Mouse (Mus musculus) NIH3T3 (cell line): ENCODE results near the gene Gse1.
"Not testable (repeated sequence)": the region's sequence is repeated elsewhere in the genome, so short reads cannot be mapped to it uniquely, and the experiment has no call there.

Experiments used
- DNase-seq: peaks from one replicate; pipeline ENCODE4 v3.0.0-alpha.2; 2012; ENCODE audit warnings: low read depth

The Gse1 gene

DNA sequence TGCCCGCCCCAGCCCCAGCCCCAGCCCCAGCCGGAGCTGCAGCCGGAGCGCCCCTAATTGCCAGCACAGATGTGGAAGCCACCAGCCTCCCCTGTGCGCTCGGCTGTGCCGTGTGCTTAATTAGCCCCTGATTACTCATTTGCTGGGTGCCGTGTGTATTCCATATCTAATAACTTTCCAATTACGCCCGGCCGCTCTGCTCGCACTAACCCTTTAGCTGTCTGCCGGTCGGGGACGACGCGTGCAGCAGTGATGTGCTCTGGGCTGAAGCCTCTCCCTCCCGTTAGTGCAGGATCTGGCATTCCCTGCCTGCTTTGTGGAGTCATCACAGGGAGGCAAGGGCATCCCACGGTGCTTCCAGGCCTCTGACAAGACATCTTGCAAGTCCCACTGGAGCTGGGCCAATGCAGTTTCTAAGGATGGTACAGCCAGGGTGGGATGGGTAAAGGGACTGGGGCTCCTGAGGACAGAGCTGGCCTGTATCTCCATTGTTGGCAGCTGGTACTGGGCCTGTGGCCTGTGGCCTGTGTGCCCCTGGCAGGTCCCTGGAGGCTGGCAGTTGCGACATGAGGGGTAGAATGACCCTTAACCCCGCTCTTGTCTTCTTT, 119.6 kb downstream of the Gse1 start:
- DNase-seq = no peak

DNA sequence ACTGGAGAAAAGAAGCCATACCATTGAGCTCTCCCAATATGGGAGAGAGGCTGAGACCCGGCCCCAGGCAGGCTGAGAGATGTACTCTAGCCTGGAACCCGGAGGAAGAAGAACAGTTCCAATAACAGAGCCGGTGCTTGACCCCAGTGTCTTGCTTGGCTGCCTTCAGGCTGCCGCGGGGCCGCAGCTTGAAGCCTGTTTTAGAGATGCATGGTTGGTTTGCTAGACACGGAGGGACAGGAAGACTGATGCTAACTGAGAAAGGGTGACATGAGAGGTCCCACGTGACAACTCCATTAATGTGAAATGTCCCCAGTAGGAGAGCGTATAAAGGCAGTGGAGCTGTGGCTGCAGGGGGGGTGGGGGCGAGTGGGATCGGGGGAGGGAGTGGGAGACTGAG, 120.7 kb downstream of the Gse1 start:
- DNase-seq = no peak

DNA sequence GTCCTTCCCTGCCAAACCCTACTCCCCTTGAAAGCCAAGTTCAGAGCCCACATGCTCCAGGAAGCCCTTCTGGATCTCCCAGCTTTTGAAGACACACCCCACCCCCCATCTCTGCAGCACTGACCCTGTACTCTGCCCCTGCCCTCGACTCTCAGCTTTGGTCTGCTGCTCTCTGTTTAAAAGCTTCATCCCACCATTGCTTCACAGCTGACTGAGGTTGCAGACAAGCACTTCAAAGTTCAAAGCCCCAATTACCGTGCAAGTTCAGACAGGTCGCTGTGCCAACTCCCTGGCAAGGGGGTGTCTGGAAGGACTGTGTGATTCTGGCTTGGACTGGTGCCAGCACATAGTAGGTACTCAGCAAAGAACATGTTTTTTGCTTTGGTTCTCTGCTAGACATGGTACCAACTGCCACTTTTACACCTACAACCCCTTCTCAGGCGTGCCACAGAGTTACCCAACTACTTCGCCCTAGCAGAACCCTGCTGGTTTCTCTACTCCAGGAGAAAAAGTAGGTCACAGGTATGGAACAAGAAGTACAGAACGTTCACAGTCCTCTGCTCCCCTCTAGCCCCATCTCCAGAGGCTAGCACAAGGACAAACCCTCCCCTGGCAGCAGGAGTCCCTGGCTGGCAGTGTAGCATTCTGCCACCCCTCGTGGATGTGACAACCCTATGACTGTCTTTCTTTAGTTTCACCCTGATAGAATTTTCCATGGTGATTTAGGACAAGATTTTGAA, 123.2 kb downstream of the Gse1 start:
- DNase-seq = no peak

DNA sequence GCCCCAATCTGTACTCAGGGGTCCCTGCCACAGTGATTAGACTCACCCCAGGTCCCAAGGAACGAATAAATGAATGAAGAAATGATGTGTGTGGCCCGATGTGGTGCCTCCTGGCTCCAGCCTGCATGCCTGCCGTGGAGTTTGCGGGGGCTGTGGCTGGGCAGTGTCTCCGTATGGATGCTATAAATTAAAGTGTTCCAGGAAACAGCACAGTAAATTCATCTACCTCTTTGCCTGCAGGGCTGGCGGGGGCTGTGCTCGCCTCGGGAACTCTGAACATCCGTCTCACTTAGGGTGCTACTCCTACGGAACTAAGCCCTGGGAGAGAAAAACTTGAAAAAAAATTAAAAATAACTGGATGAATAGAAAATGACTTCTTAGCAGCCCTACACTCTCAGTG, 123.8 kb downstream of the Gse1 start:
- DNase-seq = no peak

DNA sequence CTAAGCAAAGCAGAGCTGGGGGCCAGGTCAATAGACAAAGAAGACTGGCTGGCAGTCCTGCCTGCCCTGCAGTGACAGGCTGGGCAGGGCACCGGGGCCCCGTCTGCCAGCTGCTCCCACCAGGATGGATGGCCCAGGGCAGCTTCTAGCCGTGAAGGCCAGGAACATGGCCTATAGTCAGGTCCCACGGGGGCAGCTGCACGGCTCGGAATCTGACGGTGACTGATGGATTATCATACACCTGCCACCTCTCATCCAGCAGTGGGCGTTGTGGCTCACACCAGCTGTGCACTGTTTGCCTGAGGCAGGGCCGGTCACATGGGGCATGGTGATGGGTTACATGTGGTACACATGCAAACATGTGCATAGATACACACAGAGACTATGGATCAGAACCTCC, 127.8 kb downstream of the Gse1 start:
- DNase-seq = no peak

DNA sequence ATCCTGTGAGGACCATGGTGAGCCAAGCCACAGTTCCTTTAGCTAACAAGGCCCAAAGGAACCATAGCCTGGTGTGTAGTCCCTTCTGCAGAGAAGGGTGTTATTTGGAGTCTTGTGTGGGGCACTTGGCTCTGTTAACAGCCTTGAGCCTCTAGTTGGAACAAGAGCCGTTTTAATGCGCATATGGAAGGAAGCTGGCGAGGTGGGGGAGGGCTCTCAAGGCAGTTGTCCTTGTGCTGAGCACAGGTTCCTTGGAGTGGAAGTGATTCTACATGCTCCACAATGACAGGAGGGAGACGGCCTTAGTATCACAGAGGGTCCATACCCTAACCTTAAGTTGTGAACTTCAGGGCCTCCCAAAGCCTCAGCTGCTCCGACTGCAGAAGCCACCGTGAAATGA, 129.2 kb downstream of the Gse1 start:
- DNase-seq = no peak

DNA sequence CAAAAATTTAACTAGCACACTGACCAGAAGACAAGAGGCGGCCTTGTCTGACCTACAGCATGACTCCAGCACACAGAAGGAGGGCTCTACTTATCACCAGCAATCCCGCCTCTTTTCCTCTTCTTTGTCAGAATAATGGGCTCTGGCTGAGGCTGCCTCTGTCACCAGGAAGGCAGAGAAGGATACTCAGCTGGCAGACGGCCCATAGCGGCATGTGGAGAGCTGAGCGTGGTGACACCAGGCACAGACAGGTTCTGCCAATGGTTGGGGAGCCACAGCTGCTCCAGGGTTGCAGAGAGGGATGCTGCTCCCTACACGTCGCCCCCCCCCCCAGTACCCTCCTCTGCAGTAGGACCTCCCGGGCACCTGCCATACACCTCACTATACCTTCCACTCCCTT, 133.0 kb downstream of the Gse1 start:
- no peak for DNase-seq

DNA sequence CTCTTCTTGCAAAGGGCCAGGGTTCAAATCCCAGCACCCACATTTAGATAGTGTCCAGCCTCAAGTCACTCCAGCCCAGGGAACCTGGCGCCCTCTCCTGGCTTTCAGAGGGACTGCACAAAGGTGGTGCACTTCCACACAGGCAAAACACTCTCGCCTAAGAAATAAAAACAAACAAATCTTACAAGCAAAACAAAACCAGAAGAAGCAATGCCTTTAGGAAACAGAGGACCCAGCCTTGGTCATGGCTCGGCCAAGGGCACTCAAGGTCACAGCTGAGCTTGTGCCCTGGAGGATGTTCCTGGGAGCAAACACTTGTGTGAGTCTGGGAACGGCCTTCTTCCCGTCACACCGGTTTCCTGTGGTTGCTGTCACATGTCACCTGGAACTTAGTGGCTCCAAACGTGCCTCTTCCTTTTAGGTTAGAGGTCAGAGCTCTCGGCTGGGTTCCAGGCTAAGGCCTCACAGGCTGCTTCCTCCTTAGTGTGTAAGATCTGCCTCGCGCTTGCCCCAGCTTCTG, 135.4 kb downstream of the Gse1 start:
- peak; percentile 44 for DNase-seq

DNA sequence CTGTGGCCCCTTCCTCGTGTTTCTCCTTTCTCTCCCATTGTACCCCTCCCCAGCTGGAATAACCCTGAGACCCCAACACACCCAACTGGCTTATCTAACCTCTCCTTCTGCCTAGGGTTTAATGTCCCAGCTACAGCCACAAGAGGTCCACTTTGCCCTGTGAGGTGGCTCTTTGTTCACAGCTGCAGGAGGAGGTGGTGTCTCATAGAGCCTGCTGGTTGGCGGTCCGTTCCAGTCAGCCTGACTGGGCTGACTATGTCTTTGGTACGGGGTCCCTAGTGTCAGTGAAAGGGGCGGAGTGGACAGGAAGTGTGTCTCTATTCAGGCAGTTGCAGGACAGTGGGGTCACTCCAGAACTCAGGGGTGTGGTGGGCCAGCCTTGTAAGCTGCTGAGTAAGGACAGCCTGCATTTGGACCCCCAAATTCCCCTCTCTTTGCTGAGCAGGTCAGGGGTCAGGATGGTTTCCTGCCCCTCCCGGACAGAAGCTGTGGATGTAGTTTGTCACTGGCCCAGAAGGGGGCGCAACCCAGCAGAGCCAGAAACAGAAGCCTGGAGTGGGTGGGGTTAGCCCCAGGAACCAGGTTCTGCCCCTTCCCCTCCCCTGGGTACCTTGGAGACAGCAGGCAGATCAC, 136.0 kb downstream of the Gse1 start:
- DNase-seq = peak; percentile 47

DNA sequence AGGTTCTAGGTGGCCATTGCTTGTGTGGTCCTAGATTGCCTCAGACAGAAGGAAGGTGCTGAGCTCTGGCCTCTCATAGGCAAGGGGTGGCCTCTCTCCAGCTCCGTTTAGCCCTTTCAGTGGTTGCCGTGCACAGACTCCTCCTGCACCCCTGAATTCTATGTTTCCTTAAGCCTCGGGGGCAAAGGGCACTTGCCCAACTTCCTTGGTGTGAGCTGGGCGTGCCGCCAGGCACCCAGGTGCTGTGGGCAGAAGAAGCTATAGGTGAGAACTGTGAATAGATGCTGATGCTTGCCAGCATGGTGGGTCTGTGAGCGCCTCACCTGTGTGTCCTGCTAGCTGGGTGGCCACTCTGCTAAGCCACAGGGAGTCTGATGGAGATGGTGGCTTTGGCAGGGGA, 138.6 kb downstream of the Gse1 start:
- DNase-seq = no peak

DNA sequence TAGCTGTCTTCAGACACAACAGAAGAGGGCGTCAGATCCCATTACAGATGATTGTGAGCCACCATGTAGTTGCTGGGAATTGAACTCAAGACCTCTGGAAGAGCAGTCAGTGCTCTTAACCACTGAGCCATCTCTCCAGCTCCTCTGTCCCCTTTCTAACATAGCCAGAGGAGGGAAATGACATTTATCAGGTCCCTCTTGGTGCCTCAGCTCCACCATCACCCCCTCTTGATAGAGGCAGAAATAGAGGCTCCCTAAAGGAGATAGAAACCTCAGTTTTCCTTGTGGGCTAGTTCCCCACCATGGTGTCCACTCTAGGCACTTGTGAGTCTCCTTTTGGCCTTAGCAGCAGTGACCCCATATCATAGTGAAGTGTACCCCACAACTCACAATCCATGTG, 139.9 kb downstream of the Gse1 start:
- not testable (repeated sequence) for DNase-seq

DNA sequence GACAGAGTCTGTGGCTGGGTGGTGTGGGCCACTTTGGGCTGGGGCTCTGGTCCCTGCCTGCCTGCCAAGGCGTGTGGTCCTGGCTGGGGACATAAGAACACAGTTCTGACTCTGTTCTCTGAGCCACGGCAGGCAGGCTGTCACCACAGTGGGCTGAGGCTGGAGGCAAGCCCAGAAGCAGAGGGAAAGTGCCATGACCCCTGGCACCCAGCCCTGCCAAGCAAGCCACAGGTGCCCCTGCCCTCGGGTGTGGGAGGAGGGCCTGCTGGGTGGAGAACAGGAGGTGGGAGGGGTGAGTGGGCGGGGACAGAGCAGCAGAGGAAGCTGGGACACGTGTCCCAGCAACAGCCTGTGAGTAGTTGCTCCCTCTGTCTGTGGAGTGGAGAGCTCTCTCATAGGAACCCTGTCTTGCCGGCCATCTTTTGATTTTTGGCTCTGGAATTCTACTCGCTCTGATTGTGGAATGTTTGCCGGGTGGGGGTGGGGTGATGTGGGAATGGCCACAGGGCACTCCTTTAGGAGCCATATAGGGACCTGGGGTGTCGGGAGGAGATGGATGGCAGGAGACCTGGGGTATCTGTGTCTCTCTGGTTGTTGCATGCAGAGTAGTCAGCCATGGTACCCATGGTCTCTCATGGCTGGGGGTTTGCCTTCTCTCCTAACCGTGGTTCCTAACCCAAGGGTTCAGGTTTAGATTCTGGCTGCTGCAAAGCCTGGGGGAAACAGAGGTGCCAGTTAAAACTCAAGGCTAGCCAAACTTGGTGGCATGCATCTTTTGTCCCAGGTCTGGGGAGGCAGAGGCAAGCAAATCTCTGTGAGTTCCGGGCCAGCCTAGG, 140.8 kb downstream of the Gse1 start:
- peak; percentile 89 for DNase-seq

DNA sequence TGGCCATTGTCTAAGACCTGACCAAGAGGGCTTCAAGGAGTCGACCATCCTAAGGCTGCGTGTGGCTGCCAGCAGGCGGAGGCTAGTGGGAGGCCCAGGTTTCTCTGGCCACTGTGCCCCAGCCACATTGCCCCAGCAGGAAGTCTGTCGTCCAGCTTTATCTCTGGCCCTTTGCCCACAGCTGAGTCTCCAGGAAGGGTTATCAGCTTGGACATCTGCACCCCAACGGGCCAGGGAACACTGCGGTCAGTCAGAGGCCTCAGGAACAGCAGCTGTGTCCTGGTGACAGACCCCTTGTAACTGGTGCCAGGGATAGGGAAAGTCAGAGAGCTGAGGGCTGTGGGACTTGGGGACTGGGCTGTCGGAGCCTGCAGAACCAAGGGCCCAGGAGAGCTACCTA, 141.7 kb downstream of the Gse1 start:
- no peak for DNase-seq

DNA sequence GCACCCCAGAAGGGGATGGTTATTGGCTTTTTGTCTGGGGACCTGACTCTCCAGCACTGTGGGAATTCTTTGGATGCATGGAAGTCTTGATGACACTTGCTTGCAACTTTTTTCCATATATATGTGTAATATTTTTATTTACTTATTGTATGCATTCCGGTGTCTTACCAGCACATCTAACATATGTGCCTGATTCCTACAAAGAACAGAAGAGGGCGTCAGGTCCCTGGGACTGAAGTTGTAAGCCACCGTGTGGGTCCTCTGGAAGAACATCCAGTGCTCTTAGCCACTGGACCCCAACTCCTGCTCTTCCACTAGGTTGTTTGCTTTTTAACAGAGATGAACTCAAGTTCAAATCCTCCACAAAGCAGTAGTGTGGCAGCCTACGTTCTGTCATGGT, 142.2 kb downstream of the Gse1 start:
- DNase-seq = no peak

DNA sequence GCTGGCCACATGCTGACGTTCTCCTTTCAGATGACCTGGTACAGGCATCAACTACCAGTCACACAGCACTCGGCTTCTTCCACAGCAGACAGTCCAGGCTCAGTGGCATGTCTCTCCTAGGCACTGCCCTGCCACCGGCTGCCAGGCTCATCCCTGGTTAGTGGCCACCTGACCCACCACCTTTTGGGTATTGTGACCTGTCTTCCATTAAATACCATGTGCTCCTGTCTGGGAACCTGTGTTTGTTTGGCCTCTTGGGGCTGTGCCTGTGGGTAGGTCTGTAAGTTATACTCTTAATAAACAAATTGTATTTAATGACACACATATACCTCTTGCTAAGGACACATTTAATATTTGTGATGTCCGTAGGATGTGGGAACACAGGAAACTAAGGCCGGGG, 142.9 kb downstream of the Gse1 start:
- no peak for DNase-seq

DNA sequence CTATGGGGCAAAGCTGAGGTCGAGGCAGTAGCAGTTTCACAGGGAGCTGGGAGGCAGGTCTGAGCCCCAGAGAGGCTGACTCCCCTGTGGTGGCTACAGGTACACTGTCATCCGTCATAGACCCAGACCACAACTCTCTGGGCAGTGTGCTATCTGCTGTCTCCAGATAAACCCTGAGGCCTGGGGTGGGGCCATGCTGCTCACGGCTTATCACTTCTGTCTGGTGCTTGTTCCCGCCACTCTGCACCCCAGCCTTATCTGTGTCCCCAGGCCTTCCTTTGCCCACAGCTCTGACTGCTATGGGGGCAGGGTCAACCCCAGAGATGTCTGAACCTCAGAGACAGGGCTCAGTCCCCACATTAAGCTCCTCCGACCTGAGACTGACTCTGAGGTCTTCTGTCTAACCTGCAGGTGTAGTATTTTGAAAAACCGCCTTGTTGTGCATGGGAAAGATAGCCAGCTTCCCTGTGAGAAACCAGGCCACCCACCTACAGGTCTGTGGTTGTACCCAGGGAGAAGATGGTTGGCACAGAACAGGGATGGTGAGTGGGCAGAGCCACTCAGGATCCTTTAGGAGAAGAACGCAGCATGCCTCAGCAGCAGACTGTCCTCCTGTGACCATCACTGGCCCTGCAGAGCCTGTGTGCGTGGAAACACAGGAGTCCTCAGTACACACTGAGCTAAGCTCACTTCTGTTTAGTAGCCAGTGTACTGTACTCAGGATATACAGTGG, 143.6 kb downstream of the Gse1 start:
- DNase-seq = no peak

DNA sequence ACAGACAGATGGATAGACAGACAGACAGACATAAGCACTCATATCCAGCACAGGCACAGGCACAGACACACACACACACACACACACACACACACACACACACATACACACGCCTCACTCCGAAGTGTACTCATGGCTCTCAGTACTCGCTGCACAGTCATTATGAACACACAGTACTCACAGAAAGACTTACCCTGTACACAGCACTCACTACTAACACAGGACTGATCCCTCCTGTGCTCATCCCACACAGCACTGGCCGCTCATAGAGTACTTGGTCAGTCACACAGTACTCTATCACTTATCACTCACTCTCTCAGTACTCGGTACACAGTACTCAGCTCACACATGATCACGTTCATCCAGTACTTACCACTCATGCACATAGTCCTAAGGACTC, 144.4 kb downstream of the Gse1 start:
- DNase-seq = no peak

DNA sequence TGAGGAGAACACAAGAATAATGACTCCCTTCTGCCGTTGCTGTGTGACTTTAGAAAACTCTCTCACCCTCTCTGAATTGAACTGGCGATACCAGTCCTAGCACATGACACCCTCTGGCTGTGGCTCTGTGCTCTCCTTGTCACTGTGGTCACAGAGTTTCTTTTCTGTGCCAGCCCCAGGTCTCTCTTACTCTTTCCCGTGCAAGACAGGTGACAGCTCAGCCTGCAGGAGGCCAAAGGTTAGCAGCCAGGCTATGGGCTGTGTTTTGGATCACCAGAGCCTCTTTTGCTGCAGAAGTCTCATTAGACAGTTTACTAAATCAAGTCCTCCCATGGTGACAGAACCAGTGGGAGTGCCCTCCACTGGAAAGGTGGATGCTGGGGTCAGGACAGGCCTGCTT, 145.4 kb downstream of the Gse1 start:
- DNase-seq = no peak

DNA sequence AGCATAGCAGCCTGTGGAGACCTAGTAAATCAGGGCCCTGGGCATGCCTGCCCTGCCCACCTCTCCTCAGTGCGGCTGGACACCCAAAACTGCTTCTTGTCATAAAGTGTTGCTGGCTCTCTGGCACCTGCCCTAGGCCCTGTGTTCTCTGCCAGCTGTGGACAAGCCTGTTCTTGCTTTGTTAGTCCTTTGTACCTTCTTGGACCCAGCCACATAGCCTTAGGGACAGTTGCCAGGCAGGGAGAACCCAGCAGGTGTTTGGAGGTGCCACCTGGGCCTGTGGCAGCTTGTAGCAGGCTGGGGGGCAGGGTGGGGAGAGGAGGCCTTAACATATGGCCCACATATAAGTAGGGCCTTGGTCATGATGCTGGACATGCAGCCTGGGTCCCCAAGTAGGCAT, 145.8 kb downstream of the Gse1 start:
- no peak for DNase-seq

DNA sequence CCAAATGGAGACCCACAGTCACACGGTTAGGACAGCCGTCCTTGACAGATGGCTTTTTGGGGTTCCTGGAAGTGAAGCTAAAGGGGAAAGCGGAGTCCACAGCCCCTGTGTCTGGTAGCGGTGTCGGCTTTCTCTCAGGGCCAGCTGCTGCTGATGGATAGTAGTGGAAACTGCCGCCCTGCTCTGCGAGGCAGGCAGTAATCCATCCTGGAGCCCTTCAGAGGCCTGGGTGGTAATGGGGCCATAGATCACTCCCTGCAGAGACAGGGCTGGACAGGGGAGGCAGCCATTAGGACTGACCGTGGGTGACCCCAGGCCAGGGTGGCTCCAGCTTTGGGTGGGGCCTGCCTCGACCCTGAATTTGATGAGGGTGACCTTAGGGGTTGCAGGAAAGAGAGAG, 146.3 kb downstream of the Gse1 start:
- no peak for DNase-seq

DNA sequence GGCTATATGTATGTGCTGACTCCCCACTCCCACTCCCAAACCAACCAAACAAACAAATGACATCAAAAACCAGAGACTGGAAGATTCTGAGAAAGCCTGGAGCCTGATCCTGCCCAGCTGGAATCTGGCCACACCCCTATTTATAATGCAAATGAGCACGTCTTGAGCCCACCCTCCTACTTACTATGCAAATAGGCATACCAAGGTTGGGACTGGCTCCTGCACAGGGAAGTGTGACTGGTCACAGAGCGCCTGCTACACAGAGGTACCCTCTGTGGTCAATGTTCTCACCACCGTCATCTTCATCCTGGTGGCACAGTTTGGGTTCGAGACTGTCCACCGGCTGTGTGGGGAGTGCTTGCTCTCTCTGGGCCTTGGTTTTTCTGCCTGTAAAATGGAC, 146.9 kb downstream of the Gse1 start:
- no peak for DNase-seq

DNA sequence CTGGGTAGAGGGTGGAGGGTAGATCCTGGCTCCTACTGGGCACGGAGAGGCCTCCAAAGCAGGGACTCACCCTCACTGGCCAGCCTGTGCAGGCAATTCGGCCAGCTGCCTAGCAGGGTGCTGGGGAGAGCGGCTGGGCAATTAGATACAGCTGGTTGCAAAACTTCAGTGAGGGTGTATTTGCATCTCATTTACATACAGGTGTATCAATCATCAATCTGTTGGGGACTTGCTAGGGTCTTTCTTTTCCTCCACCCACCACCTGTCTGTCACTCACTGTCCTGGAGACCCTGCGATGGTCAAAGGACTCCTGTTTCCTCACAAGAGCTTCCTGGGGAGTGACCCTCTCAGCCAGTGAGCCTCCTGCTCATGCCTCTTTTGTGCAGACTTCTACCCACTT, 148.0 kb downstream of the Gse1 start:
- no peak for DNase-seq
